ENCODE assay signal across 18 mouse cellular contexts in genomic region chr4:25035806-25036205, GRCm38 (mm10).
DNase-seq lines count a peak whose midpoint lies in the region; ATAC-seq lines count a peak whose summit lies in the region.
"Had no signal": no experiment of that assay in that cellular context is flagged by ENCODE, and none has a peak within 500 bp of the region (broad histone marks: within the 10 kb centered on the region; RNA-seq: fewer than 3 reads in every experiment).

No protein-coding gene starts in this region.

- no peaks in the 10 kb centered on the region for H3K9me3 ChIP-seq in lung, embryonic 15.5 days
- no peaks in the 10 kb centered on the region for H3K9me3 ChIP-seq in embryonic facial prominence, embryonic 13.5 days
- H3K9me3 ChIP-seq in limb, embryonic 13.5 days = no peaks in the 10 kb centered on the region
- H3K9me3 ChIP-seq: forebrain, embryonic 12.5 days; G1E had no signal

- H3K27ac ChIP-seq in lung, embryonic 15.5 days = no peak overlapping the region
- H3K27ac ChIP-seq in embryonic facial prominence, embryonic 13.5 days = 0 out of 2 replicates have a peak overlapping the region, but pooled peaks have one; percentile 19
- H3K27ac ChIP-seq in limb, embryonic 13.5 days = no peak overlapping the region
- H3K27ac ChIP-seq: forebrain, embryonic 12.5 days; hindbrain, embryonic 14.5 days had no signal

- H3K36me3 ChIP-seq in lung, embryonic 15.5 days = no peaks in the 10 kb centered on the region
- no peaks in the 10 kb centered on the region for H3K36me3 ChIP-seq in embryonic facial prominence, embryonic 13.5 days
- no peaks in the 10 kb centered on the region for H3K36me3 ChIP-seq in limb, embryonic 13.5 days
- H3K36me3 ChIP-seq: forebrain, embryonic 12.5 days; G1E had no signal

- H3K4me1 ChIP-seq in lung, embryonic 15.5 days = 0 out of 2 replicates have a peak, but pooled peaks cover 4% of the 10 kb centered on the region
- H3K4me1 ChIP-seq in embryonic facial prominence, embryonic 13.5 days = peaks cover 5% of the 10 kb centered on the region
- peaks cover 26% of the 10 kb centered on the region for H3K4me1 ChIP-seq in limb, embryonic 13.5 days
- H3K4me1 ChIP-seq: forebrain, embryonic 12.5 days had no signal

- H3K4me3 ChIP-seq in lung, embryonic 15.5 days = no peak overlapping the region
- H3K4me3 ChIP-seq in embryonic facial prominence, embryonic 13.5 days = no peak overlapping the region
- H3K4me3 ChIP-seq in limb, embryonic 13.5 days = no peak overlapping the region
- H3K4me3 ChIP-seq: forebrain, embryonic 12.5 days had no signal

- no peak overlapping the region for H3K9ac ChIP-seq in lung, embryonic 15.5 days
- H3K9ac ChIP-seq in embryonic facial prominence, embryonic 13.5 days = no peak overlapping the region
- no peak overlapping the region for H3K9ac ChIP-seq in limb, embryonic 13.5 days
- H3K9ac ChIP-seq: forebrain, embryonic 12.5 days; hindbrain, embryonic 14.5 days had no signal

- ATAC-seq in lung, embryonic 15.5 days (ENCODE audit: borderline replicate concordance, extremely low read depth, low FRiP score, low TSS enrichment) = peak; percentile 74
- ATAC-seq in embryonic facial prominence, embryonic 13.5 days (ENCODE audit: insufficient number of reproducible peaks, insufficient read depth, low FRiP score, low TSS enrichment, low read depth) = no peak
- ATAC-seq in limb, embryonic 13.5 days (ENCODE audit: low FRiP score, low read depth) = peak; percentile 68
- ATAC-seq: CD4-positive, CD25-positive, alpha-beta regulatory T cell, adult 4 months; forebrain, embryonic 16.5 days had no signal

- DNase-seq in embryo, embryonic 10.5 days (ENCODE audit: low spot score) = peak; percentile 8
- DNase-seq in embryo, embryonic 9.5 days (ENCODE audit: extremely low spot score) = no peak
- DNase-seq in lung, postnatal 10 days = no peak
- DNase-seq in gastrocnemius, postnatal 4 days (ENCODE audit: low spot score in 2 of 2) = no peak
- no peak for DNase-seq in cerebellum, postnatal 10 days
- DNase-seq: adrenal gland, adult 8-10 months; B cell, adult 2 months; cerebellum, adult 2 months; gastrocnemius, postnatal 14 days; heart, adult 11 months had no signal

- WGBS in lung, embryonic 15.5 days = 39% methylated on average over 2 of the region's 2 CpGs
- WGBS in embryonic facial prominence, embryonic 13.5 days = 31% methylated on average over 2 of the region's 2 CpGs
- 29% methylated on average over 2 of the region's 2 CpGs for WGBS in limb, embryonic 13.5 days

- H3K4me2 ChIP-seq in lung, embryonic 15.5 days = peak overlapping the region; percentile 26; the same call in 1 of the 2 replicates
- peak overlapping the region; percentile 34 for H3K4me2 ChIP-seq in embryonic facial prominence, embryonic 13.5 days
- peak overlapping the region; percentile 1; the same call in 1 of the 2 replicates for H3K4me2 ChIP-seq in limb, embryonic 13.5 days (replicated peaks)
- H3K4me2 ChIP-seq: forebrain, embryonic 12.5 days; hindbrain, embryonic 14.5 days had no signal

- H3K27me3 ChIP-seq in lung, embryonic 15.5 days = no peaks in the 10 kb centered on the region
- H3K27me3 ChIP-seq in embryonic facial prominence, embryonic 13.5 days = no peaks in the 10 kb centered on the region
- no peaks in the 10 kb centered on the region for H3K27me3 ChIP-seq in limb, embryonic 13.5 days
- H3K27me3 ChIP-seq: forebrain, embryonic 12.5 days had no signal
